Mouse (Mus musculus) testis, postnatal 14 days (tissue): ENCODE measurements around the gene Anxa10.

ENCODE experiments used
- DNase-seq: peaks from one replicate; pipeline ENCODE4 v3.0.0; 2021; ENCODE audit warnings: low spot score

Anxa10 gene

DNA sequence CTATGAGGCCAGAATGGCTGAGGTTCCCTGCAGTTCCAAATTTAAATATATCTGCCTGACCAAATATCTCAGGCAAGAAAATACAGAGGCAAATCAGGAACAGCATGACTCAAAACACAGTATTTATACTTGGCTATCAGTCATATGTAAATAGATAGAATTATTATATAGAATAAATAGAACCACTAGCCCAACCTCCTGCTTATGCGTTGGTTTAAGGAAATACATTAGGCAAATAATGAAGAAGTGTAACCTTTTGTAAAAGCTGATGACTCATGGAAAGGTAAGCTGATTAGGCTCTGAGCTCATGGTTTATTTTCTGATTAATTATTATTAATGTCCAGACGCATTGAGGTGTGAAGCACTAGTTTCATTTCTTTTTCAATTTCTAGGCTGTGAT lies at the start of gene Anxa10:
TSS of gene Anxa10 (minus strand) at position 53 of the 400 bp plus-strand sequence.
- no peak for DNase-seq

DNA sequence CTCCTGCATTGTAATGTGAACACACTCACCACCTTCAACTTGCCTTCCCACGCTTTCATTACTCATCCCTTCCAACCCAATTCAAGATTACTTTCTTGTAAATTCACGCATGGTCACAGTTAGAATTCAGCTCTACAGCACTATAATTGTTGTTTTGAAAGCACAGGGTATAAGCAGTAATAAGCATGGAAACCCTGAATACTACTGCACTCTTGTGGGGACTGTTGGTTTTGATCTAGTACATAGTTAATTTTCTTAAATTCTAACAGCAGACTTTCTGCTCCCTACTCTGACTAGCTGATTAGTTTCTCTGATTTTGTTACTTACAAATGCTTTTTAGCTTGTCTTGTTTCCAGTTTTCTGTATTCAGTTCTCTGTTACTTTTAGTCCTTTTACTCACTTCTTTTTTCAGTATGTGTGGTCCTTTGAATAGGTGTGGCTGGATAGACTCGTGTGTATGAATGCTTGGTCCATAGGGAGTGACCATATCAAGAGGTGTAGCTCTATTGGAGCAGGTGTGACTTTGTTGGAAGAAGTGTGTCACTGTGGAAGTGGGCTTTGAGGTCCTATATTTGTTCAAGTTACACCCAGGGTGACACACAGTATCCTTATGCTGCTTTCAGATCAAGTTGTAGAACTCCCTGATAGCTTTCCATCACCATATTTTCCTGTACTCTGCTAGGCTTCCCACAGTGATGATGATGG lies 9.9 kb upstream of the Anxa10 start:
- DNase-seq = no peak

DNA sequence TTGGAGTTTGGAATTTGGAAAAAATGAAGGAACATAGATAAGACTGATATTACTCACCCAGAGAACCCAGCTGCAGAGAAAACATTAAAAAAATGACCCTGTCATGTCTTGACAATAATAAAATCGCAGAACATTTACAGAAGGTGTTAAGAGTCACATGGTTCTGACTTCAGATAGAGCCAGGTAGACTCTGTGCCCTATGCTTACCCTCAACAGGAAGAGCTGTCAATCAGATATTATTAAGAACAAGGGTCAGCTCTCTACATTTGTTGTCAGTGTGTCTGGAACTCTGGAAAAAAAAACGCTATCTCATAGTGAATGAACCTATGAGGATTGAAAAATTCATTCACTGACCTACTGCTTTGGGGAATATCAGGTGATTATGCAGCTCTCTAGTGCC lies 25.7 kb downstream of the Anxa10 start:
- no peak for DNase-seq

DNA sequence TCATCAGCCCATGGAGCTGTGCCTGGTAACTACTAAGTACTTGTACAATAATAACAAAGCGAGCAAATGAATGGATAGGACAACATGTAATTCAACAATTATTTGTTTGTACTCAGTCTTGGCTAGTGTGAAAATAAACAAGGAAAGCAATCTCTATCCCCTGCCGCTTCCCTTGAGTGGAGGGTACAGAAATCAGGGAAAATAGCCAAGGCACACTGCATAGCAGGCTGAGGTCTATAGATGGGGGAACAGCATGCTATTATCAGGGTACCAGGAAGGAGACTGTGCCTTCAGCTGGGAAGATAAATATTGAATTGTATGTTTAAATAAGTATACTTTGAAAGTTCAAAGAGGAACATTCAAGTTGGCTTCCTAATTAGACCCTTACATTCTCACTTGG lies 41.1 kb downstream of the Anxa10 start:
- DNase-seq = no peak

DNA sequence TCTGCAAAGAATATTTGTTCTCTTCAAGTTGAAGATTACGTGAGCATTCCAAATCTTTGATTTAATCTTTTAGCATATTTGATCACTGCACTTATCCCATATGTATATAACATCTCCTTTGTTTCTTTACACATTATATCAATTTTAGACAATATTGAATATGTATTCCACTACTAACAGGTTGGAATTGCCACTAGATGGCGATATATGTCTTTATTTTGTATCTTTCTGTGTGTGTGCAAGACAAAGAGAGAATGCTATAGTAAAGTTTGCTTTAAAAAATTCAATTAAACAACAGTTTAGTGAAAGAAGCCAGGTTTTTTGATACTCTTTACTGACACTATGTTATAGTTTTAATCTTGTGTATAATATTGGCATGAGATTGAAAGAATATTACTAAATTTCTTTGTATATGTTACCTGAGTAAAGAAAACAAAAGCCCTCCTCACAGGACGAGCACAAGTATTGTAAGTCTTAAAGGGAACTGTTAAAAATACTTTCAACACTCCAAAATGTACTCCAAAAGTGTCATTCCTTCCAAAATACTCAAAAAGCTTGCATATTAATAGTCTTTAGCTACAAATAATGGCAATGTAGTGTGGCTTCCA lies 42.7 kb downstream of the Anxa10 start:
- DNase-seq = no peak

DNA sequence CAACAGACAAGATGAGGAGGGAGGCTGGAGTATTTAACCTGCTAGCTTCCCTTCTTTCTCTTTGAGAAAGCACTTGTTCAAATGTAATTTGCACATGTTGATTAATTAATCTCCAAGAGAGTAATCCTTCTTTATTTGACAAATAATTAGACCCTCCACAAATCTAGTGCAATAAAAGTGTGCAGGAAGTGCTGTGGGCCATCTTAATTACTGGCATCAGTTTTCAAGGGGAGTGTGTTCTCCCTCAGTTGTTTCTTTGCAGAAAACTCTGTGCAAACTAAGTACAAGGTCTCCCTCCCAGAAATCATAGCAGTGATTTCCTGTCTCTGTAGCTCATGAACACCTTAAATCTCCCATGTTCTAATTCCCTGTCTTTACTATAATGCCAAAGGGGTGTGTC lies 54.6 kb downstream of the Anxa10 start:
- DNase-seq = no peak

DNA sequence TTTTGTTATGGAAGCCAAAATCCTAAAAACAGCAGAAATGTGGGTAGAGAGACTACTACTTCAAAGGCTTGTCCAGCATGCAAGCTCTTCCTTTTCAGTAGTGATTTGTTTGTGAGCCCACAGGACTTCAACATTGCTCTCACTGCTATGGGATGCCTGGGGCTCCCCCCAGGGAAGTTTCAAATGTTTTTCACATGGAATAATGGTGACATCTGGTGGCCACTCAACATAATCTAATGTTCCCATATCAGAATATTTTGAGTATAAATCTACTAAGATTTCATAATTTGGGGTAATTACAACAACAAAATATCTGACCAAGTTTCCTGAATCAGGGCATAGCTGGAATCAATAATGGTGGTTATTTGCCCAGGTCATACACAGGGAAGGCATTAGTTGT lies 62.6 kb downstream of the Anxa10 start:
- no peak for DNase-seq

DNA sequence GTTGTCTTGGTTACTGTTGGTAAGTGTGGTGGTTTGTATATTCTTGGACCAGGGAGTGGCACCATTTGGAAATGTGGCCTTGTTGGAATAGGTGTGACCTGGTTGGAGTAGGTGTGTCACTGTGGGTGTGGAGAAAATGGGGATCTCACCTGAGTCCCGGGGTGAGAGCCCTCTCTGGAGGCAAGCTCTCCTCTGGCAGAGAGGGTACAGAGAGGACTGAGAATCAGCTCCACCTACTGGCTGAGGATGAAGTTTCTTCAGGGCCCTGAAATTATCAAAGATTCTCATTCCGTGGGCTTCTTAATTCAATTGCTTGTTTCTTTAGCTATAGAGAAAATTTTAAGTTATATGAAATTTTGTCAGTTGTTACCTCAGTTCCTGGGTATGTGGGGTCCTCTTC lies 76.1 kb downstream of the Anxa10 start:
- DNase-seq = no peak

DNA sequence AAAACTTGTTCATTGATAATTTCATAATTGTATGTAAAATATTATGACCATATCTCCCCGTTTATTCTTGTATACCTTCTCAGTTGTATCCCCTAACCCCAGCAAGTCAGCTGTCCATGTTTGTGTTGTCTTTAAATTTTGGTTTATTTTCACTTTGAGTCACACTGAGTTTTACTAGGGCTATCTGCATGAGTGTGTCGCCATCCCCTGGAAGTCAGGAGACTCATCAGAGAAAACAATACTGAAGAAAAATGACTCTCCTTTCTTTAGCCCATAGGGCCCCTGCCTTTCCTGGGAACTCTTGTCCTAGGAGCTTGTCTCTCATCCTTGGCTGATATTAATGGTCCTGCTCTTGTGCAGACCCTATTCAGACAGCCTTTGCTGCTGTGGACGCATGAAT lies 88.6 kb downstream of the Anxa10 start:
- DNase-seq = no peak

DNA sequence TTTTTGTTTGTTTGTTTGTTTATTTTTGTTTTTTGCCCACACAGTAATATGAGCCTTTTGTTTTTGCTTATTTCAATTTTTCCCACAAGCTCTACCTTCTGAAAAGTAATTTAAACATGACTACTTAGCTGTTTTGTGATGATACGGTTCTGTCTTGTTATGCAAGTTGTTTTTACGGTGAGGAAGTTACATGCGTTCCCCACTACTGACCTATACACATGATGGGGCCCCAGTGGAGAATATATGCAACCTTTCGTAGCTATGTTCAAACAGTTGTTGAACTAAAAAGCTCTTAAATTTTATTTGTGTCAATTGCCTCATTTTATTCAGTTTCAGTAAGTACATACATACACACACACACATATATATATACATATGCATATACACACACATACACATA lies 108.4 kb downstream of the Anxa10 start:
- no peak for DNase-seq

DNA sequence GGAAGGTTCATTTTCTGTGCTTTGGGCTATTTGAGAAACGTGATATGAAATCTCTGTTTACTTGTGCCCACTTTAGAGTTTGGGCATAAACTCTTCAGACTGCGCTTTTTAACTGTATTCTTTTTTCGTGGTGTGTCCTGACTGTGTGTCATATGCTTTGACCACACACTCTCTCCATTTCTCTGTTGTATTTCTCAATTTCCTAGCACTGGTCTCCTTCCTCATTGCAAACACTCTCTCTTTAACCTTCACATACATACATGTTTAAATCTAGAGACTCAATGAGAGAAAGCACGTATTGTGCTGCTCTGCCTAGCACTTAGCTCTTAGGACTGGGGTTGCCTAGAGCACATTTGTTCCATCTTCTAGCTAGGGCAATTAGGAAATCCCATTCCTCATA lies 108.8 kb downstream of the Anxa10 start:
- no peak for DNase-seq
